Comparison of ENCODE assay signal across 13 mouse cellular contexts in the genomic region with DNA sequence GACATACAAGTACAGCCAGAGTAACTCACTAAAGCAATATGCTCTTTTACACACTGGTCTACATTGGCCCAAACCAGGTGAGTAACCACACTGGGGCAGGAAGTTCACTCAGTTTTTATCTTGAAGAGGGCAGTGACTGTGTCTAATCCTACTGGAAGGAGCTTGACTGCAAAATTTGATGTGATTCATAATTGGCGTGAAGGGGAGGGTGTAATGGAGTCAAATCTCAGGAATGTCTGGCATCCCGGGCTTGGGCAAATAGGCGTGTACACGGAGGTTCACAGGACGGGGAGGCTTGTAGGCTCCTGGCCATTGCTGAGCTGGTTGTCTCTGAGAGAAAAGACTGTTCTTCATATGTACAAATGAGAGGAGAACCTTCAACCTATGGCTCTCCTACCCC. TPM values are rescaled to one million over a fixed set of nuclear protein-coding genes. Genes with fewer than 3 reads are reported as not detected.
A peak's percentile ranks its signal among the peaks of the same experiment; 100 is the strongest.
DNase-seq lines count a peak whose midpoint lies in the region; ATAC-seq and TF ChIP-seq lines count a peak whose summit lies in the region.
"Had no signal": no experiment of that assay in that cellular context is flagged by ENCODE, and none has a peak within 500 bp of the region (broad histone marks: within the 10 kb centered on the region; RNA-seq: fewer than 3 reads in every experiment).

No protein-coding gene starts in this region.

- TF ChIP-seq CTCF in heart, adult 2 months (IDR thresholded peaks at IDR 0.05) = no peak

- no peak overlapping the region for H3K4me2 ChIP-seq in heart, embryonic 11.5 days
- H3K4me2 ChIP-seq in lung, embryonic 15.5 days = peak overlapping the region; percentile 15; the same call in 1 of the 2 replicates
- H3K4me2 ChIP-seq: hindbrain, embryonic 12.5 days; limb, embryonic 13.5 days; midbrain, embryonic 12.5 days had no signal

- ATAC-seq in heart, embryonic 11.5 days (replicated peaks; ENCODE audit: insufficient number of reproducible peaks, low FRiP score, low TSS enrichment) = no peak
- peak; percentile 72 for ATAC-seq in lung, embryonic 15.5 days (ENCODE audit: borderline replicate concordance, extremely low read depth, low FRiP score, low TSS enrichment)
- no peak for ATAC-seq in activated CD4-positive, CD25-positive, alpha-beta regulatory T cell, adult 4 months

- no peak for TF ChIP-seq POLR2A in heart, adult 2 months (IDR thresholded peaks at IDR 0.05; ENCODE audit: insufficient read depth, low read depth, low read length)

- H3K4me3 ChIP-seq in heart, adult 2 months = no peak overlapping the region
- no peak overlapping the region for H3K4me3 ChIP-seq in heart, embryonic 11.5 days (ENCODE audit: low read depth, low read length)
- H3K4me3 ChIP-seq in lung, embryonic 15.5 days = no peak overlapping the region
- H3K4me3 ChIP-seq: hindbrain, embryonic 12.5 days; limb, embryonic 13.5 days; midbrain, embryonic 12.5 days had no signal

- no peak for TF ChIP-seq EP300 in heart, adult 2 months (IDR thresholded peaks at IDR 0.05; ENCODE audit: insufficient read depth, low read depth, low read length)

- intact Hi-C loops in heart, adult 2 months (cut with DNase I) = no loop called here

- 31% methylated on average over 5 of the region's 5 CpGs for WGBS in heart, adult 2 months
- 49% methylated on average over 5 of the region's 5 CpGs for WGBS in heart, embryonic 11.5 days (ENCODE audit: insufficient replicate concordance)
- WGBS in lung, embryonic 15.5 days = 25% methylated on average over 5 of the region's 5 CpGs

- H3K9ac ChIP-seq in heart, adult 2 months (ENCODE audit: low read depth, low read length) = no peak overlapping the region
- no peak overlapping the region for H3K9ac ChIP-seq in heart, embryonic 11.5 days (ENCODE audit: low read depth, low read length)
- H3K9ac ChIP-seq in lung, embryonic 15.5 days = no peak overlapping the region
- H3K9ac ChIP-seq: hindbrain, embryonic 12.5 days; limb, embryonic 13.5 days; midbrain, embryonic 12.5 days had no signal

- peaks cover 7% of the 10 kb centered on the region for H3K4me1 ChIP-seq in heart, adult 2 months (ENCODE audit: control insufficient read depth, insufficient read depth, low read length)
- peaks cover 2% of the 10 kb centered on the region; the same call in 1 of the 2 replicates for H3K4me1 ChIP-seq in heart, embryonic 11.5 days (ENCODE audit: control insufficient read depth, insufficient read depth, low read length)
- H3K4me1 ChIP-seq in lung, embryonic 15.5 days = peaks cover 21% of the 10 kb centered on the region
- H3K4me1 ChIP-seq: hindbrain, embryonic 12.5 days; midbrain, embryonic 12.5 days had no signal

- H3K27me3 ChIP-seq in heart, adult 2 months (ENCODE audit: control insufficient read depth, insufficient read depth, low read length) = no peaks in the 10 kb centered on the region
- no peaks in the 10 kb centered on the region for H3K27me3 ChIP-seq in heart, embryonic 11.5 days (ENCODE audit: control insufficient read depth, insufficient read depth, low read length)
- H3K27me3 ChIP-seq in lung, embryonic 15.5 days = no peaks in the 10 kb centered on the region
- H3K27me3 ChIP-seq: hindbrain, embryonic 12.5 days; limb, embryonic 13.5 days had no signal

- H3K36me3 ChIP-seq in heart, adult 2 months (ENCODE audit: control insufficient read depth, insufficient read depth, low read length) = no peaks in the 10 kb centered on the region
- no peaks in the 10 kb centered on the region for H3K36me3 ChIP-seq in heart, embryonic 11.5 days (ENCODE audit: control insufficient read depth, insufficient read depth, low read length)
- no peaks in the 10 kb centered on the region for H3K36me3 ChIP-seq in lung, embryonic 15.5 days
- H3K36me3 ChIP-seq: hindbrain, embryonic 12.5 days; limb, embryonic 13.5 days; midbrain, embryonic 12.5 days had no signal

- H3K79me2 ChIP-seq in heart, adult 2 months (replicated peaks; ENCODE audit: control insufficient read depth, insufficient read depth, low read length) = no peaks in the 10 kb centered on the region

- peak overlapping the region; percentile 75 for H3K27ac ChIP-seq in heart, adult 2 months
- H3K27ac ChIP-seq in heart, embryonic 11.5 days (ENCODE audit: low read depth, low read length) = no peak overlapping the region
- H3K27ac ChIP-seq in lung, embryonic 15.5 days = peak overlapping the region; percentile 79
- H3K27ac ChIP-seq: hindbrain, embryonic 12.5 days; limb, embryonic 13.5 days; midbrain, embryonic 12.5 days had no signal

- no peaks in the 10 kb centered on the region for H3K9me3 ChIP-seq in heart, embryonic 11.5 days (replicated peaks; ENCODE audit: control insufficient read depth, low read length)
- no peaks in the 10 kb centered on the region for H3K9me3 ChIP-seq in lung, embryonic 15.5 days
- H3K9me3 ChIP-seq: hindbrain, embryonic 12.5 days; limb, embryonic 13.5 days; midbrain, embryonic 12.5 days had no signal

- DNase-seq in heart, adult 2 months = peak in 1 of 2 experiments; percentile 22
- DNase-seq in urinary bladder, postnatal 36 days (ENCODE audit: low spot score in 2 of 2) = peak; percentile 38 to 57
- no peak for DNase-seq in urinary bladder, adult 2 months (ENCODE audit: low spot score)
- DNase-seq in retina, postnatal 1 day = no peak
- DNase-seq in cerebellum, postnatal 36 days = no peak
- DNase-seq: B cell, adult 2 months; layer of hippocampus, adult 9-11 months had no signal

RNA-seq across cellular contexts. Expression of a gene that starts 5.8 kb away (rescaled TPM):
- total RNA-seq in heart, adult 2 months (2021) = 100 to 1,000 TPM; 132 to 142 TPM
- polyA plus RNA-seq in heart, adult 2 months (2012; rRNA removed) = 77.1 and 81.6 TPM in 2 replicates
- 51.1 and 54.2 TPM in 2 replicates for polyA plus RNA-seq in heart, embryonic 11.5 days (2014; fragmentation: Nextera tagmentation; extraction: Ambion mirVana)
- polyA plus RNA-seq in urinary bladder, adult 2 months (2012; rRNA removed) = 136 and 151 TPM in 2 replicates
- polyA plus RNA-seq in lung, embryonic 15.5 days (2015; fragmentation: Nextera tagmentation; extraction: Ambion mirVana) = 109 and 111 TPM in 2 replicates
- polyA plus RNA-seq in activated CD4-positive, CD25-positive, alpha-beta regulatory T cell, adult 4 months (2017; shearing (Covaris generic)) = 10 to 100 TPM; 18.3 to 22.0 TPM

Comparison
In these comparisons a context has a peak if more than half of its experiments do, and no peak if none do; other contexts are left out.
1. DNase-seq: peak in urinary bladder, postnatal 36 days (2 of 2); none in urinary bladder, adult 2 months (single experiment), retina, postnatal 1 day (single experiment) and cerebellum, postnatal 36 days (0 of 2).